Mouse (Mus musculus) neural tube, embryonic 11.5 days (tissue): ENCODE data around the gene Limch1. TPM values are rescaled to one million over a fixed set of nuclear protein-coding genes. Genes with fewer than 3 reads are reported as not detected.

Experiments used
- ATAC-seq: fragments of 200-750 bp; cut with Nextera tagmentation; 2 replicates; pipeline ENCODE4 v1.8.0; 2017; ENCODE audit warnings: moderate number of reproducible peaks, mild to moderate bottlenecking, moderate TSS enrichment, moderate library complexity; ENCODE audit not compliant: insufficient read depth, low FRiP score, low TSS enrichment
- DNase-seq: peaks from one replicate; pipeline ENCODE4 v3.0.0-alpha.2; 2015; ENCODE audit warnings: low spot score
- H3K27ac ChIP-seq: fragments of 300-500 bp; sonication (generic); 2 replicates; pipeline ENCODE4 v1.5.1; 2014; ENCODE audit warnings: low read depth, mild to moderate bottlenecking, low read length
- H3K27me3 ChIP-seq: fragments of 300-500 bp; sonication (generic); 2 replicates; pipeline ENCODE4 v1.6.1; 2014; ENCODE audit warnings: mild to moderate bottlenecking, low read length, mixed read lengths; ENCODE audit not compliant: control insufficient read depth, insufficient read depth
- H3K36me3 ChIP-seq: fragments of 300-500 bp; sonication (generic); 2 replicates; pipeline ENCODE4 v1.6.1; 2014; ENCODE audit warnings: mild to moderate bottlenecking, low read length, moderate library complexity, mixed read lengths; ENCODE audit not compliant: control insufficient read depth, insufficient read depth
- H3K4me1 ChIP-seq: fragments of 300-500 bp; sonication (generic); 2 replicates; pipeline ENCODE4 v1.6.1; 2014; ENCODE audit warnings: low read length, mixed read lengths; ENCODE audit not compliant: control insufficient read depth, insufficient read depth
- H3K4me2 ChIP-seq: fragments of 300-500 bp; sonication (generic); 2 replicates; pipeline ENCODE4 v1.6.1; 2014; ENCODE audit warnings: low read depth, mild to moderate bottlenecking, moderate library complexity
- H3K4me3 ChIP-seq: fragments of 300-500 bp; sonication (generic); 2 replicates; pipeline ENCODE4 v1.5.1; 2014; ENCODE audit warnings: low read depth, low read length
- H3K9ac ChIP-seq: fragments of 300-500 bp; sonication (generic); 2 replicates; pipeline ENCODE4 v1.6.1; 2014; ENCODE audit warnings: mild to moderate bottlenecking, low read length
- H3K9me3 ChIP-seq: fragments of 300-500 bp; sonication (generic); 2 replicates; pipeline ENCODE4 v1.6.1; 2016; ENCODE audit warnings: low read length; ENCODE audit not compliant: control insufficient read depth
- WGBS: fragments of 180-500 bp; shearing (Covaris S2); extraction: QIAGEN DNeasy Blood & Tissue Kit; methylation state at CpG from one replicate; pipeline ENCODE4 v1.1.7; 2014; 5-methylcytosine and 5-hydroxymethylcytosine counted together
- polyA plus RNA-seq: library from polyadenylated mRNA; unstranded; fragments of >200 nt; fragmentation: Nextera tagmentation; extraction: Ambion mirVana; gene quantifications from 2 replicates; pipeline ENCODE4 v1.2.1, GENCODE M21; 2014

Gene Limch1
- polyA plus RNA-seq, 1 experiment from 2014 or later, result 83.7 TPM

- no peak overlapping the region for H3K4me3 ChIP-seq
- ATAC-seq (no peak), DNase-seq (no peak)
- H3K27me3 ChIP-seq, result no peaks in the 10 kb centered on the region
- no peak overlapping the region for H3K27ac ChIP-seq
- H3K36me3 ChIP-seq, result no peaks in the 10 kb centered on the region
- H3K4me1 ChIP-seq, result no peaks in the 10 kb centered on the region
- no peak overlapping the region for H3K4me2 ChIP-seq
- WGBS, result 93% methylated on average over 4 of the region's 4 CpGs
- no peaks in the 10 kb centered on the region for H3K9me3 ChIP-seq
- H3K9ac ChIP-seq, result no peak overlapping the region
Measured at GRCm38 (mm10) chr5:66836892-66837291, 91.3 kb downstream of the Limch1 start.

DNA sequence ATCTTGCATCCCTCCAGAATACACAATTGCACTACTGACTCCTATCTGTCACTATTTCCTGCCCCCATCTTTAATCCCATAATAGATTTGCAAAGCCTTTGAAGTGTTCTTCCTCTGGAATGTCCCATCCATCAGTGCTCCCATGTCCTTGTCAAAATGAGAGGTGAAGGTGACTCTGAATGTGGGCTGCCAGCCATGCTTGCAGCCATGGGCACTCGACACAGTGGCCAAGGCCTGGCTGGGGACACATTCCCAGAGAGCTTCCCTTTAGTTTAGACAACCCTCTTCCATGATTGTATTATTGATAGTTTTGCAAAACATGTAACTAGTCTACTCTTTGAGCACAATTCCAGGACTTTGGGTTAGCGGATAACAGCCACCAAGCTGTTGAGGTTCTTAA lies 96.3 kb downstream of the Limch1 start:
- no peaks in the 10 kb centered on the region for H3K27me3 ChIP-seq
- no peak overlapping the region for H3K9ac ChIP-seq
- no peaks in the 10 kb centered on the region for H3K4me1 ChIP-seq
- no peak for ATAC-seq
- H3K9me3 ChIP-seq, result no peaks in the 10 kb centered on the region
- no peak for DNase-seq
- 100% methylated on average over 2 of the region's 2 CpGs for WGBS
- H3K36me3 ChIP-seq, result no peaks in the 10 kb centered on the region
- H3K4me3 ChIP-seq, result no peak overlapping the region
- H3K4me2 ChIP-seq, result no peak overlapping the region
- no peak overlapping the region for H3K27ac ChIP-seq

- Histone ChIP-seq H3K27ac (no peak overlapping the region), H3K36me3 (no peaks in the 10 kb centered on the region), H3K4me1 (no peaks in the 10 kb centered on the region), H3K9me3 (no peaks in the 10 kb centered on the region), H3K9ac (no peak overlapping the region), H3K4me2 (no peak overlapping the region), H3K27me3 (no peaks in the 10 kb centered on the region), H3K4me3 (no peak overlapping the region)
- ATAC-seq, result no peak
- WGBS, result 95% methylated on average over 5 of the region's 5 CpGs
- DNase-seq, result no peak
Measured at GRCm38 (mm10) chr5:66842776-66843175, 97.1 kb downstream of the Limch1 start.

DNA sequence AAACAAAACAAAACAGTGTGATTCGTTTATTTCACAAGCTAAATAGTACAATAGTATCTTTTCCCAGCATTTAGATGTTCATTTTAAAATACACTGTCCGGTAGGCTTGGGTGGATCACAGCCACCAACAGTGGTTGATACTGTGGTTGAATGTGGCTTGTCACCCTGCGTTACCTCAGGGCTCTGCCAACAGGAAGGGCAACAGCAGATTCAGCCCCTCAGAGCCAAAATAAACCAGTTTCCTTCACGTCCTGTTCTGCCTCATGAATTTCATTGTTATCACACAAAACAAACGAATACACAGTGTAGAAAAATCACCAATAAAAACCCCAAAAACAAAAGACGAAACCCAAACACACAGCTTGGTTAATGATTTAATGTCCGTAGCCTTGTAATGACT lies 102.5 kb downstream of the Limch1 start:
- ATAC-seq, result no peak
- Histone ChIP-seq H3K4me3 (no peak overlapping the region), H3K9me3 (no peaks in the 10 kb centered on the region), H3K27ac (no peak overlapping the region), H3K36me3 (no peaks in the 10 kb centered on the region), H3K4me1 (no peaks in the 10 kb centered on the region), H3K27me3 (no peaks in the 10 kb centered on the region), H3K9ac (no peak overlapping the region), H3K4me2 (no peak overlapping the region)
- 72% methylated on average over 7 of the region's 7 CpGs for WGBS
- no peak for DNase-seq

DNA sequence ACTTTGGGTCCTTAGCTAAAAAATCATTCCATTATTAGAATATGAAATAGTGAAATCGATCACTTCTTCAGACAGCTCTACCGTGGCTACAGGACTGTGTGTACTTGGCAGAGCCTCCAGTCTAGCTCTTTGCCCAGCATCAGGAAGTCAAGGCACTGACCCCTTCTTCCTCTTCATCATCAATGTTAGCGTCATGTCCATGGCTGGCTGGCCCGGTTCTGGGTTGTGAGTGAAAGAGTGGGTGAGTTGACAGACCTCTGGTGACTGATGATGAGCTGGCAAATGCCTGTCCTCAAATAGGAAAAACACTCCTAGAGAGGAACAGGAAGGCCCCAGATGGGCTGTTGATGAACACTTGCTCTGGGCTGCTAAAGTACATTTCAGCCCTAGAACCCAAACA lies 103.5 kb downstream of the Limch1 start:
- H3K4me1 ChIP-seq, result no peaks in the 10 kb centered on the region
- H3K4me2 ChIP-seq, result no peak overlapping the region
- no peaks in the 10 kb centered on the region for H3K36me3 ChIP-seq
- no peak overlapping the region for H3K4me3 ChIP-seq
- no peak for ATAC-seq
- no peaks in the 10 kb centered on the region for H3K9me3 ChIP-seq
- no peak overlapping the region for H3K27ac ChIP-seq
- no peak for DNase-seq
- no peak overlapping the region for H3K9ac ChIP-seq
- no peaks in the 10 kb centered on the region for H3K27me3 ChIP-seq
- WGBS, result 74% methylated on average over 4 of the region's 4 CpGs

GRCm38 (mm10) chr5:66850721-66851251 lies 105.2 kb downstream of the Limch1 start:
- Histone ChIP-seq H3K36me3 (no peaks in the 10 kb centered on the region), H3K4me3 (no peak overlapping the region), H3K9me3 (no peaks in the 10 kb centered on the region), H3K27ac (no peak overlapping the region), H3K4me2 (no peak overlapping the region), H3K9ac (no peak overlapping the region), H3K4me1 (no peaks in the 10 kb centered on the region), H3K27me3 (no peaks in the 10 kb centered on the region)
- WGBS, result 81% methylated on average over 11 of the region's 11 CpGs
- ATAC-seq (no peak), DNase-seq (no peak)

GRCm38 (mm10) chr5:66851708-66852107 lies 106.1 kb downstream of the Limch1 start:
- Histone ChIP-seq H3K27ac (no peak overlapping the region), H3K36me3 (no peaks in the 10 kb centered on the region), H3K9ac (no peak overlapping the region), H3K4me1 (no peaks in the 10 kb centered on the region), H3K4me2 (no peak overlapping the region), H3K4me3 (no peak overlapping the region), H3K9me3 (no peaks in the 10 kb centered on the region), H3K27me3 (no peaks in the 10 kb centered on the region)
- ATAC-seq (no peak), DNase-seq (no peak)
- 86% methylated on average over 5 of the region's 5 CpGs for WGBS

DNA sequence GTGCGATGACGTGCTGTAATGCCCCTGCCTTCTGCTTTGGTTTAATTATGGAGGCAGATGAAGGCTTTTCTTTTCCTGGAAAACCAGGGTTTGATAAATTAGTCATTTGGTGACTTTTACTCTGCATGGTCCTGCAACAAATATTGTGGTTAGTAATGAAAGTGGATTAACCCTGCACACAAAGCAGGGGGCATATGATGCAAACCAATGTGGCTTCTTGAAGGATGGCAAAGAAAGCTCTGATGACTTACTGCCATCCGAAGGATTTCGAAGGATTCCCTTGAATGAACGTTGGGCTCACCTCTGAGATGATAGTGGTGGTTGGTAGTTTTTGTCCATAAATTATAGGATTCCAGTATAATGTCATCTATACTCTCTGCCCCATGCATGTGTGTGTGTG lies 108.6 kb downstream of the Limch1 start:
- WGBS, result 90% methylated on average over 5 of the region's 5 CpGs
- Histone ChIP-seq H3K36me3 (no peaks in the 10 kb centered on the region), H3K27me3 (no peaks in the 10 kb centered on the region), H3K4me3 (no peak overlapping the region), H3K9me3 (no peaks in the 10 kb centered on the region), H3K9ac (no peak overlapping the region), H3K27ac (no peak overlapping the region), H3K4me1 (no peaks in the 10 kb centered on the region), H3K4me2 (no peak overlapping the region)
- DNase-seq, result no peak
- ATAC-seq, result no peak

GRCm38 (mm10) chr5:66855358-66856107 lies 109.9 kb downstream of the Limch1 start:
- Histone ChIP-seq H3K4me3 (no peak overlapping the region), H3K9me3 (no peaks in the 10 kb centered on the region), H3K9ac (no peak overlapping the region), H3K27ac (no peak overlapping the region), H3K4me2 (no peak overlapping the region), H3K36me3 (no peaks in the 10 kb centered on the region; the same call in 1 of the 2 replicates), H3K4me1 (no peaks in the 10 kb centered on the region), H3K27me3 (no peaks in the 10 kb centered on the region)
- peak; percentile 43 for DNase-seq
- 81% methylated on average over 11 of the region's 11 CpGs for WGBS
- peak; percentile 31; the same call in 1 of the 2 replicates for ATAC-seq
